Mouse (Mus musculus) lung, embryonic 15.5 days (tissue): ENCODE measurements around the gene Zfp61. TPM values are rescaled to one million over a fixed set of nuclear protein-coding genes. Genes with fewer than 3 reads are reported as not detected.

Experiments used
- ATAC-seq: fragments of 200-750 bp; cut with Nextera tagmentation; 2 replicates; pipeline ENCODE4 v1.8.0; 2017; ENCODE audit warnings: moderate number of reproducible peaks, borderline replicate concordance; ENCODE audit not compliant: low FRiP score, low TSS enrichment; ENCODE audit errors: extremely low read depth
- H3K27ac ChIP-seq: fragments of 300-500 bp; sonication (generic); 2 replicates; pipeline ENCODE4 v1.5.1; 2015; ENCODE audit warnings: moderate library complexity, mild to moderate bottlenecking, inconsistent platforms
- H3K27me3 ChIP-seq: fragments of 300-500 bp; sonication (generic); 2 replicates; pipeline ENCODE4 v1.6.1; 2015; ENCODE audit warnings: inconsistent platforms
- H3K36me3 ChIP-seq: fragments of 300-500 bp; sonication (generic); 2 replicates; pipeline ENCODE4 v1.6.1; 2015; ENCODE audit warnings: inconsistent platforms
- H3K4me1 ChIP-seq: fragments of 300-500 bp; sonication (generic); 2 replicates; pipeline ENCODE4 v1.6.1; 2015; ENCODE audit warnings: inconsistent platforms
- H3K4me2 ChIP-seq: fragments of 300-500 bp; sonication (generic); 2 replicates; pipeline ENCODE4 v1.6.1; 2015; ENCODE audit warnings: inconsistent platforms, mild to moderate bottlenecking, moderate library complexity
- H3K4me3 ChIP-seq: fragments of 300-500 bp; sonication (generic); 2 replicates; pipeline ENCODE4 v1.5.1; 2015; ENCODE audit warnings: mild to moderate bottlenecking, inconsistent platforms
- H3K9ac ChIP-seq: fragments of 300-500 bp; sonication (generic); 2 replicates; pipeline ENCODE4 v1.6.1; 2015; ENCODE audit warnings: inconsistent platforms
- H3K9me3 ChIP-seq: fragments of 300-500 bp; sonication (generic); 2 replicates; pipeline ENCODE4 v1.6.1; 2016; ENCODE audit warnings: inconsistent platforms
- WGBS: fragments of 180-500 bp; shearing (Covaris S2); methylation state at CpG from one replicate; pipeline ENCODE4 v1.1.7; 2015; 5-methylcytosine and 5-hydroxymethylcytosine counted together
- polyA plus RNA-seq: library from polyadenylated mRNA; unstranded; fragments of >200 nt; fragmentation: Nextera tagmentation; extraction: Ambion mirVana; gene quantifications from 2 replicates; pipeline ENCODE4 v1.2.1, GENCODE M21; 2015

Gene Zfp61
- polyA plus RNA-seq, 1 experiment from 2014 or later: 36.2 TPM

GRCm38 (mm10) chr7:24325197-24325596 is 24.2 kb upstream of the Zfp61 start:
- H3K27ac ChIP-seq: no peak overlapping the region
- 81% methylated on average over 6 of the region's 6 CpGs for WGBS
- peak overlapping the region; percentile 54; the same call in 1 of the 2 replicates for H3K4me2 ChIP-seq
- no peaks in the 10 kb centered on the region; the same call in 1 of the 2 replicates for H3K4me1 ChIP-seq
- H3K4me3 ChIP-seq: no peak overlapping the region
- H3K9ac ChIP-seq: no peak overlapping the region
- peaks cover 3% of the 10 kb centered on the region; the same call in 1 of the 2 replicates for H3K27me3 ChIP-seq
- no peaks in the 10 kb centered on the region for H3K36me3 ChIP-seq
- H3K9me3 ChIP-seq: 0 out of 2 replicates have a peak, but pooled peaks cover 3% of the 10 kb centered on the region
- no peak for ATAC-seq

GRCm38 (mm10) chr7:24322593-24322992 is 21.6 kb upstream of the Zfp61 start:
- Histone ChIP-seq H3K27ac (no peak overlapping the region), H3K4me1 (no peaks in the 10 kb centered on the region; the same call in 1 of the 2 replicates), H3K9ac (no peak overlapping the region), H3K9me3 (0 out of 2 replicates have a peak, but pooled peaks cover 3% of the 10 kb centered on the region), H3K4me2 (no peak overlapping the region), H3K36me3 (no peaks in the 10 kb centered on the region), H3K4me3 (no peak overlapping the region), H3K27me3 (peaks cover 3% of the 10 kb centered on the region; the same call in 1 of the 2 replicates)
- 66% methylated on average over 4 of the region's 4 CpGs for WGBS
- ATAC-seq: no peak

- 65% methylated on average over 6 of the region's 6 CpGs for WGBS
- H3K9ac ChIP-seq: no peak overlapping the region
- H3K27ac ChIP-seq: no peak overlapping the region
- ATAC-seq: no peak
- H3K4me2 ChIP-seq: no peak overlapping the region
- no peak overlapping the region for H3K4me3 ChIP-seq
- H3K9me3 ChIP-seq: 0 out of 2 replicates have a peak, but pooled peaks cover 3% of the 10 kb centered on the region
- no peaks in the 10 kb centered on the region for H3K27me3 ChIP-seq
- 0 out of 2 replicates have a peak, but pooled peaks cover 8% of the 10 kb centered on the region for H3K4me1 ChIP-seq
- H3K36me3 ChIP-seq: no peaks in the 10 kb centered on the region
Observed at GRCm38 (mm10) chr7:24318942-24319341, 17.9 kb upstream of the Zfp61 start.

- Histone ChIP-seq H3K27me3 (no peaks in the 10 kb centered on the region), H3K9ac (peak within 1 kb of the TSS; percentile 51), H3K36me3 (peaks cover 3% of the 10 kb centered on the region; the same call in 1 of the 2 replicates), H3K4me2 (peak within 1 kb of the TSS; percentile 71), H3K4me1 (0 out of 2 replicates have a peak, but pooled peaks cover 8% of the 10 kb centered on the region), H3K27ac (peak within 1 kb of the TSS; percentile 69), H3K4me3 (peak within 1 kb of the TSS; percentile 57), H3K9me3 (no peaks in the 10 kb centered on the region)
- under 1% methylated on average over 33 of the region's 33 CpGs for WGBS
- peak; percentile 95 for ATAC-seq
Observed at GRCm38 (mm10) chr7:24316567-24317092, 15.6 kb upstream of the Zfp61 start, which contains the start of gene Zfp94. Zfp94 (minus strand) TSS chr7:24316666.

- Histone ChIP-seq H3K4me2 (peak overlapping the region; percentile 71), H3K4me3 (peak overlapping the region; percentile 57), H3K27me3 (no peaks in the 10 kb centered on the region), H3K9me3 (no peaks in the 10 kb centered on the region), H3K27ac (no peak overlapping the region), H3K36me3 (peaks cover 7% of the 10 kb centered on the region; the same call in 1 of the 2 replicates), H3K4me1 (0 out of 2 replicates have a peak, but pooled peaks cover 8% of the 10 kb centered on the region), H3K9ac (peak overlapping the region; percentile 51)
- 24% methylated on average over 29 of the region's 29 CpGs for WGBS
- peak; percentile 60; the same call in 1 of the 2 replicates for ATAC-seq
Observed at GRCm38 (mm10) chr7:24315726-24316566, 14.9 kb upstream of the Zfp61 start.

- peak; percentile 3; the same call in 1 of the 2 replicates for ATAC-seq
- Histone ChIP-seq H3K9me3 (no peaks in the 10 kb centered on the region), H3K36me3 (peaks cover 37% of the 10 kb centered on the region), H3K9ac (peak overlapping the region; percentile 43), H3K27me3 (no peaks in the 10 kb centered on the region), H3K4me1 (peaks cover 22% of the 10 kb centered on the region), H3K4me2 (peak overlapping the region; percentile 91), H3K4me3 (peak overlapping the region; percentile 67), H3K27ac (peak overlapping the region; percentile 92)
- 1% methylated on average over 18 of the region's 18 CpGs for WGBS
Observed at GRCm38 (mm10) chr7:24299823-24300481, 1.1 kb downstream of the Zfp61 start.

- peaks cover 46% of the 10 kb centered on the region for H3K36me3 ChIP-seq
- peak; percentile 89 for ATAC-seq
- peak overlapping the region; percentile 92 for H3K27ac ChIP-seq
- peak overlapping the region; percentile 67 for H3K4me3 ChIP-seq
- peaks cover 22% of the 10 kb centered on the region for H3K4me1 ChIP-seq
- under 1% methylated on average over 46 of the region's 47 CpGs for WGBS
- H3K9me3 ChIP-seq: no peaks in the 10 kb centered on the region
- H3K4me2 ChIP-seq: peak overlapping the region; percentile 91
- H3K27me3 ChIP-seq: no peaks in the 10 kb centered on the region
- peak overlapping the region; percentile 74 for H3K9ac ChIP-seq
Observed at GRCm38 (mm10) chr7:24298973-24299708, 1.9 kb downstream of the Zfp61 start.

GRCm38 (mm10) chr7:24298635-24298972 is 2.4 kb downstream of the Zfp61 start:
- peak overlapping the region; percentile 91 for H3K4me2 ChIP-seq
- H3K27ac ChIP-seq: peak overlapping the region; percentile 92
- peaks cover 22% of the 10 kb centered on the region for H3K4me1 ChIP-seq
- no peak for ATAC-seq
- no peaks in the 10 kb centered on the region for H3K27me3 ChIP-seq
- 3% methylated on average over 12 of the region's 12 CpGs for WGBS
- H3K36me3 ChIP-seq: peaks cover 49% of the 10 kb centered on the region
- H3K9me3 ChIP-seq: no peaks in the 10 kb centered on the region
- H3K9ac ChIP-seq: peak overlapping the region; percentile 74
- H3K4me3 ChIP-seq: peak overlapping the region; percentile 67

- Histone ChIP-seq H3K9me3 (no peaks in the 10 kb centered on the region), H3K9ac (0 out of 2 replicates have a peak overlapping the region, but pooled peaks have one; percentile 74), H3K4me1 (peaks cover 22% of the 10 kb centered on the region), H3K36me3 (peaks cover 51% of the 10 kb centered on the region), H3K27me3 (no peaks in the 10 kb centered on the region), H3K27ac (no peak overlapping the region), H3K4me2 (peak overlapping the region; percentile 91), H3K4me3 (peak overlapping the region; percentile 67; the same call in 1 of the 2 replicates)
- WGBS: 89% methylated on average over 15 of the region's 15 CpGs
- ATAC-seq: no peak
Observed at GRCm38 (mm10) chr7:24297361-24298095, 3.5 kb downstream of the Zfp61 start.

GRCm38 (mm10) chr7:24296386-24296785 is 4.6 kb downstream of the Zfp61 start:
- H3K9ac ChIP-seq: no peak overlapping the region
- 92% methylated on average over 7 of the region's 7 CpGs for WGBS
- no peak overlapping the region for H3K4me2 ChIP-seq
- no peak overlapping the region for H3K27ac ChIP-seq
- peaks cover 22% of the 10 kb centered on the region for H3K4me1 ChIP-seq
- no peak for ATAC-seq
- H3K36me3 ChIP-seq: peaks cover 55% of the 10 kb centered on the region
- H3K9me3 ChIP-seq: no peaks in the 10 kb centered on the region
- H3K4me3 ChIP-seq: no peak overlapping the region
- no peaks in the 10 kb centered on the region for H3K27me3 ChIP-seq
